ENCODE assay signal across 19 mouse cellular contexts in genomic region chr2:93711460-93711859, GRCm38 (mm10).
DNase-seq lines count a peak whose midpoint lies in the region; ATAC-seq and TF ChIP-seq lines count a peak whose summit lies in the region.
"Had no signal": no experiment of that assay in that cellular context is flagged by ENCODE, and none has a peak within 500 bp of the region (broad histone marks: within the 10 kb centered on the region; RNA-seq: fewer than 3 reads in every experiment).

No protein-coding gene starts in this region.

- WGBS in lung, embryonic 14.5 days: 42% methylated on average over 3 of the region's 3 CpGs
- 70% methylated on average over 3 of the region's 3 CpGs for WGBS in lung, adult 2 months
- WGBS in limb, embryonic 12.5 days: 52% methylated on average over 3 of the region's 3 CpGs
- 82% methylated on average over 3 of the region's 3 CpGs for WGBS in hindbrain, embryonic 13.5 days

- peaks cover 10% of the 10 kb centered on the region; the same call in 1 of the 2 replicates for H3K4me1 ChIP-seq in lung, embryonic 14.5 days (ENCODE audit: insufficient read depth)
- H3K4me1 ChIP-seq in lung, adult 2 months (ENCODE audit: control insufficient read depth, insufficient read depth, low read length): 0 out of 2 replicates have a peak, but pooled peaks cover 2% of the 10 kb centered on the region
- peaks cover 18% of the 10 kb centered on the region for H3K4me1 ChIP-seq in limb, embryonic 12.5 days (replicated peaks)
- H3K4me1 ChIP-seq in hindbrain, embryonic 13.5 days (replicated peaks): no peaks in the 10 kb centered on the region

- H3K27me3 ChIP-seq in lung, embryonic 14.5 days (ENCODE audit: insufficient read depth, low read length): no peaks in the 10 kb centered on the region
- peaks cover 20% of the 10 kb centered on the region for H3K27me3 ChIP-seq in limb, embryonic 12.5 days
- H3K27me3 ChIP-seq in hindbrain, embryonic 13.5 days: no peaks in the 10 kb centered on the region
- H3K27me3 ChIP-seq: CH12.LX; embryonic facial prominence, embryonic 12.5 days; heart, embryonic 12.5 days; Patski had no signal

- H3K4me3 ChIP-seq in lung, embryonic 14.5 days (ENCODE audit: low read depth, low read length): no peak overlapping the region
- no peak overlapping the region for H3K4me3 ChIP-seq in lung, adult 2 months (replicated peaks; ENCODE audit: extremely low read depth, low read depth, low read length)
- no peak overlapping the region for H3K4me3 ChIP-seq in limb, embryonic 12.5 days (replicated peaks)
- no peak overlapping the region for H3K4me3 ChIP-seq in hindbrain, embryonic 13.5 days
- H3K4me3 ChIP-seq: embryonic facial prominence, embryonic 12.5 days; heart, adult 2 months; heart, embryonic 12.5 days had no signal

- no peak for TF ChIP-seq POLR2A in lung, adult 2 months (IDR thresholded peaks at IDR 0.05; ENCODE audit: borderline replicate concordance, extremely low read depth, low read depth, low read length)

- no peak for TF ChIP-seq CTCF in lung, embryonic 14.5 days (IDR thresholded peaks at IDR 0.05; ENCODE audit: low read depth)
- no peak for TF ChIP-seq CTCF in lung, adult 2 months (IDR thresholded peaks at IDR 0.05; ENCODE audit: insufficient read depth, low read length)

- DNase-seq in lung, embryonic 14.5 days: peak; percentile 87
- no peak for DNase-seq in lung, adult 2 months
- peak; percentile 49 for DNase-seq in lung, postnatal 14 days
- no peak for DNase-seq in layer of hippocampus, postnatal 25 days (ENCODE audit: extremely low spot score in 1 of 2, low spot score in 1 of 2)
- no peak for DNase-seq in kidney, postnatal 14 days
- DNase-seq: adrenal gland, adult 2 months; adrenal gland, postnatal 25 days; cerebellum, adult 2 months; cerebellum, postnatal 10 days; gastrocnemius, postnatal 14 days; heart, adult 2 months had no signal

- no peak overlapping the region for H3K4me2 ChIP-seq in lung, embryonic 14.5 days
- no peak overlapping the region for H3K4me2 ChIP-seq in limb, embryonic 12.5 days
- H3K4me2 ChIP-seq in hindbrain, embryonic 13.5 days: no peak overlapping the region
- H3K4me2 ChIP-seq: embryonic facial prominence, embryonic 12.5 days; heart, embryonic 12.5 days had no signal

- H3K36me3 ChIP-seq in lung, embryonic 14.5 days (ENCODE audit: insufficient read depth): no peaks in the 10 kb centered on the region
- peaks cover 18% of the 10 kb centered on the region for H3K36me3 ChIP-seq in limb, embryonic 12.5 days
- H3K36me3 ChIP-seq in hindbrain, embryonic 13.5 days: peaks cover 12% of the 10 kb centered on the region

- no peak overlapping the region for H3K9ac ChIP-seq in lung, embryonic 14.5 days
- 0 out of 2 replicates have a peak overlapping the region, but pooled peaks have one; percentile 24 for H3K9ac ChIP-seq in limb, embryonic 12.5 days (replicated peaks)
- H3K9ac ChIP-seq in hindbrain, embryonic 13.5 days: no peak overlapping the region; the same call in 1 of the 2 replicates
- H3K9ac ChIP-seq: embryonic facial prominence, embryonic 12.5 days; heart, embryonic 12.5 days had no signal

- peak; percentile 95 for ATAC-seq in lung, embryonic 14.5 days (ENCODE audit: insufficient read depth)
- no peak for ATAC-seq in limb, embryonic 12.5 days (ENCODE audit: insufficient number of reproducible peaks, insufficient read depth, low FRiP score, low TSS enrichment, low read depth)
- no peak for ATAC-seq in hindbrain, embryonic 13.5 days (ENCODE audit: low FRiP score)
- ATAC-seq: forebrain, embryonic 16.5 days; hindbrain, embryonic 16.5 days; Patski had no signal

- no peak overlapping the region for H3K27ac ChIP-seq in lung, embryonic 14.5 days (ENCODE audit: low read depth)
- H3K27ac ChIP-seq in limb, embryonic 12.5 days: no peak overlapping the region
- no peak overlapping the region for H3K27ac ChIP-seq in hindbrain, embryonic 13.5 days
- H3K27ac ChIP-seq: embryonic facial prominence, embryonic 12.5 days; heart, adult 2 months had no signal

- no peaks in the 10 kb centered on the region for H3K9me3 ChIP-seq in lung, embryonic 14.5 days (ENCODE audit: low read depth, low read length)
- no peaks in the 10 kb centered on the region for H3K9me3 ChIP-seq in limb, embryonic 12.5 days
- no peaks in the 10 kb centered on the region for H3K9me3 ChIP-seq in hindbrain, embryonic 13.5 days
- H3K9me3 ChIP-seq: embryonic facial prominence, embryonic 12.5 days; heart, embryonic 12.5 days had no signal

Comparison
In these comparisons a context has a peak if more than half of its experiments do, and no peak if none do; other contexts are left out.
1. DNase-seq: peak in lung, embryonic 14.5 days (single experiment) and lung, postnatal 14 days (single experiment); none in lung, adult 2 months (single experiment), layer of hippocampus, postnatal 25 days (0 of 2) and kidney, postnatal 14 days (single experiment).